Mouse (Mus musculus): ENCODE measurements around the gene Tmem8. TPM values are rescaled to one million over a fixed set of nuclear protein-coding genes. Genes with fewer than 3 reads are reported as not detected.

The Tmem8 gene
- 0.71 and 1.2 TPM in 2 replicates for polyA plus RNA-seq (2016; fragmentation: Nextera tagmentation; extraction: Ambion mirVana)

GRCm38 (mm10) chr17:26113181-26113948 lies at the start of gene Tmem8:
Gene Tmem8, plus strand, starts transcription at chr17:26113299.
- DNase-seq (ENCODE audit: low spot score) = peak; percentile 88
- WGBS = under 1% methylated on average over 75 of the region's 75 CpGs
- peak within 1 kb of the TSS; percentile 82 for H3K27ac ChIP-seq

GRCm38 (mm10) chr17:26064916-26065315 lies 48.2 kb upstream of the Tmem8 start:
- no peaks in the 10 kb centered on the region for H3K9me3 ChIP-seq
- WGBS = 62% methylated on average over 6 of the region's 6 CpGs
- DNase-seq (ENCODE audit: low spot score) = no peak
- peak overlapping the region; percentile 69 for H3K27ac ChIP-seq
- H3K36me3 ChIP-seq = peaks cover 13% of the 10 kb centered on the region
- H3K27me3 ChIP-seq (ENCODE audit: insufficient read depth, poor library complexity, severe bottlenecking) = 0 out of 2 replicates have a peak, but pooled peaks cover 12% of the 10 kb centered on the region
- H3K4me3 ChIP-seq = peak overlapping the region; percentile 24; the same call in 1 of the 2 replicates
- H3K4me1 ChIP-seq = peaks cover 51% of the 10 kb centered on the region

More at GRCm38 (mm10) chr17:26113181-26113948, at the start of gene Tmem8:
- Histone ChIP-seq H3K4me1 (peaks cover 19% of the 10 kb centered on the region), H3K27me3 (ENCODE audit: insufficient read depth, poor library complexity, severe bottlenecking) (peaks cover 82% of the 10 kb centered on the region), H3K9me3 (no peaks in the 10 kb centered on the region), H3K36me3 (no peaks in the 10 kb centered on the region), H3K4me3 (peak within 1 kb of the TSS; percentile 90)

- no peaks in the 10 kb centered on the region for H3K9me3 ChIP-seq
- H3K27me3 ChIP-seq (ENCODE audit: insufficient read depth, poor library complexity, severe bottlenecking) = peaks cover 18% of the 10 kb centered on the region; the same call in 1 of the 2 replicates
- no peak for DNase-seq (ENCODE audit: low spot score)
- H3K36me3 ChIP-seq = peaks cover 13% of the 10 kb centered on the region
- H3K4me3 ChIP-seq = peak overlapping the region; percentile 92; the same call in 1 of the 2 replicates
- WGBS = 86% methylated on average over 7 of the region's 7 CpGs
- no peak overlapping the region for H3K27ac ChIP-seq
- H3K4me1 ChIP-seq = peaks cover 54% of the 10 kb centered on the region
These were observed 46.5 kb upstream of the Tmem8 start for GRCm38 (mm10) chr17:26066488-26067020.

- no peak for DNase-seq (ENCODE audit: low spot score)
- peaks cover 10% of the 10 kb centered on the region for H3K36me3 ChIP-seq
- H3K9me3 ChIP-seq = no peaks in the 10 kb centered on the region
- under 1% methylated on average over 44 of the region's 44 CpGs for WGBS
- peaks cover 54% of the 10 kb centered on the region for H3K4me1 ChIP-seq
- peaks cover 18% of the 10 kb centered on the region; the same call in 1 of the 2 replicates for H3K27me3 ChIP-seq (ENCODE audit: insufficient read depth, poor library complexity, severe bottlenecking)
- H3K27ac ChIP-seq = peak overlapping the region; percentile 91
- H3K4me3 ChIP-seq = peak overlapping the region; percentile 92
These were observed 44.9 kb upstream of the Tmem8 start for GRCm38 (mm10) chr17:26068024-26068830.

- Histone ChIP-seq H3K4me1 (peaks cover 54% of the 10 kb centered on the region), H3K4me3 (peak within 1 kb of the TSS; percentile 92), H3K9me3 (no peaks in the 10 kb centered on the region), H3K27ac (peak within 1 kb of the TSS; percentile 91), H3K36me3 (peaks cover 7% of the 10 kb centered on the region), H3K27me3 (ENCODE audit: insufficient read depth, poor library complexity, severe bottlenecking) (peaks cover 18% of the 10 kb centered on the region; the same call in 1 of the 2 replicates)
- under 1% methylated on average over 94 of the region's 94 CpGs for WGBS
- DNase-seq (ENCODE audit: low spot score) = peak; percentile 92
These were observed 44.0 kb upstream of the Tmem8 start, which contains the start of gene Rab11fip3 for GRCm38 (mm10) chr17:26068831-26069739. Gene Rab11fip3, minus strand, starts transcription at chr17:26069555.

- peaks cover 3% of the 10 kb centered on the region; the same call in 1 of the 2 replicates for H3K36me3 ChIP-seq
- DNase-seq (ENCODE audit: low spot score) = no peak
- no peak overlapping the region for H3K27ac ChIP-seq
- peaks cover 18% of the 10 kb centered on the region; the same call in 1 of the 2 replicates for H3K27me3 ChIP-seq (ENCODE audit: insufficient read depth, poor library complexity, severe bottlenecking)
- H3K4me3 ChIP-seq = peak overlapping the region; percentile 92
- H3K4me1 ChIP-seq = peaks cover 45% of the 10 kb centered on the region
- H3K9me3 ChIP-seq = no peaks in the 10 kb centered on the region
- WGBS = 29% methylated on average over 6 of the region's 6 CpGs
These were observed 43.0 kb upstream of the Tmem8 start for GRCm38 (mm10) chr17:26070136-26070535.

- Histone ChIP-seq H3K27me3 (ENCODE audit: insufficient read depth, poor library complexity, severe bottlenecking) (peaks cover 13% of the 10 kb centered on the region; the same call in 1 of the 2 replicates), H3K27ac (no peak overlapping the region), H3K9me3 (no peaks in the 10 kb centered on the region), H3K4me1 (no peaks in the 10 kb centered on the region), H3K36me3 (no peaks in the 10 kb centered on the region), H3K4me3 (no peak overlapping the region)
- no peak for DNase-seq (ENCODE audit: low spot score)
- 56% methylated on average over 3 of the region's 3 CpGs for WGBS
These were observed 37.9 kb upstream of the Tmem8 start for GRCm38 (mm10) chr17:26075246-26075645.

GRCm38 (mm10) chr17:26078851-26079250 lies 34.2 kb upstream of the Tmem8 start:
- 0 out of 2 replicates have a peak, but pooled peaks cover 7% of the 10 kb centered on the region for H3K27me3 ChIP-seq (ENCODE audit: insufficient read depth, poor library complexity, severe bottlenecking)
- peaks cover 16% of the 10 kb centered on the region for H3K36me3 ChIP-seq
- no peak for DNase-seq (ENCODE audit: low spot score)
- no peaks in the 10 kb centered on the region for H3K9me3 ChIP-seq
- WGBS = 83% methylated on average over 2 of the region's 2 CpGs
- 0 out of 2 replicates have a peak, but pooled peaks cover 4% of the 10 kb centered on the region for H3K4me1 ChIP-seq
- no peak overlapping the region for H3K4me3 ChIP-seq
- H3K27ac ChIP-seq = no peak overlapping the region

- Histone ChIP-seq H3K36me3 (peaks cover 16% of the 10 kb centered on the region), H3K9me3 (no peaks in the 10 kb centered on the region), H3K27me3 (ENCODE audit: insufficient read depth, poor library complexity, severe bottlenecking) (0 out of 2 replicates have a peak, but pooled peaks cover under 1% of the 10 kb centered on the region), H3K4me1 (0 out of 2 replicates have a peak, but pooled peaks cover 4% of the 10 kb centered on the region), H3K27ac (no peak overlapping the region), H3K4me3 (no peak overlapping the region)
- WGBS = 36% methylated on average over 2 of the region's 2 CpGs
- no peak for DNase-seq (ENCODE audit: low spot score)
These were observed 32.2 kb upstream of the Tmem8 start for GRCm38 (mm10) chr17:26080867-26081266.

GRCm38 (mm10) chr17:26087059-26087564 lies 26.0 kb upstream of the Tmem8 start:
- Histone ChIP-seq H3K27me3 (ENCODE audit: insufficient read depth, poor library complexity, severe bottlenecking) (no peaks in the 10 kb centered on the region), H3K36me3 (peaks cover 23% of the 10 kb centered on the region), H3K9me3 (no peaks in the 10 kb centered on the region), H3K4me1 (no peaks in the 10 kb centered on the region; the same call in 1 of the 2 replicates), H3K27ac (no peak overlapping the region), H3K4me3 (no peak overlapping the region)
- WGBS = 83% methylated on average over 9 of the region's 9 CpGs
- no peak for DNase-seq (ENCODE audit: low spot score)

GRCm38 (mm10) chr17:26089905-26090632 lies 23.0 kb upstream of the Tmem8 start, which contains the start of gene Decr2:
Gene Decr2, minus strand, starts transcription at chr17:26090337.
- peak within 1 kb of the TSS; percentile 68 for H3K4me3 ChIP-seq
- H3K9me3 ChIP-seq = no peaks in the 10 kb centered on the region
- DNase-seq (ENCODE audit: low spot score) = peak; percentile 95
- peaks cover 24% of the 10 kb centered on the region for H3K36me3 ChIP-seq
- H3K4me1 ChIP-seq = peaks cover 12% of the 10 kb centered on the region
- 2% methylated on average over 32 of the region's 32 CpGs for WGBS
- H3K27ac ChIP-seq = peak within 1 kb of the TSS; percentile 84
- H3K27me3 ChIP-seq (ENCODE audit: insufficient read depth, poor library complexity, severe bottlenecking) = no peaks in the 10 kb centered on the region
